Mouse (Mus musculus) thymus, adult 2 months (tissue): ENCODE data around the gene St6galnac3.

ENCODE experiments used
- CTCF ChIP-seq: fragments of 200-500 bp; IDR thresholded peaks from 2 replicates; pipeline ENCODE4 v1.5.1; 2012; ENCODE audit warnings: mild to moderate bottlenecking, control low read depth, low read length, moderate library complexity, borderline replicate concordance; ENCODE audit not compliant: control insufficient read depth, poor library complexity, insufficient read depth; ENCODE audit errors: extremely low read depth
- POLR2A ChIP-seq: fragments of 200-500 bp; IDR thresholded peaks from 2 replicates; pipeline ENCODE4 v1.6.1; 2012; ENCODE audit warnings: mild to moderate bottlenecking, low read length, control low read depth, moderate library complexity; ENCODE audit not compliant: control insufficient read depth, poor library complexity, insufficient read depth; ENCODE audit errors: extremely low read depth

GRCm38 (mm10) chr3:153482098-153482497, 242.9 kb downstream of the St6galnac3 start:
- no peak for TF ChIP-seq CTCF
- TF ChIP-seq POLR2A, result no peak
